Mouse (Mus musculus): ENCODE results near the gene Slc24a4. TPM values are rescaled to one million over a fixed set of nuclear protein-coding genes. Genes with fewer than 3 reads are reported as not detected.

Slc24a4 gene
- polyA plus RNA-seq, 1 experiment from 2014 or later: 2.4 TPM

- ATAC-seq (ENCODE audit: low FRiP score) (peak; percentile 38; the same call in 1 of the 2 replicates), DNase-seq (ENCODE audit: low spot score) (peak; percentile 74)
- 46% methylated on average over 5 of the region's 5 CpGs for WGBS
- H3K4me3 ChIP-seq (replicated peaks; ENCODE audit: low read length): no peak overlapping the region
- no peaks in the 10 kb centered on the region for H3K27me3 ChIP-seq (ENCODE audit: control insufficient read depth, insufficient read depth, low read length)
- H3K27ac ChIP-seq: no peak overlapping the region
- no peaks in the 10 kb centered on the region for H3K36me3 ChIP-seq (replicated peaks; ENCODE audit: control insufficient read depth, insufficient read depth)
- H3K4me1 ChIP-seq (replicated peaks; ENCODE audit: control insufficient read depth, insufficient read depth, low read length): no peaks in the 10 kb centered on the region
- H3K9me3 ChIP-seq (ENCODE audit: control insufficient read depth, low read length): no peaks in the 10 kb centered on the region
- H3K4me2 ChIP-seq (replicated peaks): no peak overlapping the region
- H3K9ac ChIP-seq: no peak overlapping the region
Observed at GRCm38 (mm10) chr12:102181799-102182357, 53.3 kb downstream of the Slc24a4 start.

GRCm38 (mm10) chr12:102182621-102183020, 54.1 kb downstream of the Slc24a4 start:
- DNase-seq (ENCODE audit: low spot score) (no peak), ATAC-seq (ENCODE audit: low FRiP score) (no peak)
- H3K4me1 ChIP-seq (replicated peaks; ENCODE audit: control insufficient read depth, insufficient read depth, low read length): no peaks in the 10 kb centered on the region
- WGBS: 81% methylated on average over 6 of the region's 6 CpGs
- no peaks in the 10 kb centered on the region for H3K27me3 ChIP-seq (ENCODE audit: control insufficient read depth, insufficient read depth, low read length)
- no peak overlapping the region for H3K9ac ChIP-seq
- H3K9me3 ChIP-seq (ENCODE audit: control insufficient read depth, low read length): no peaks in the 10 kb centered on the region
- no peak overlapping the region for H3K27ac ChIP-seq
- no peaks in the 10 kb centered on the region for H3K36me3 ChIP-seq (replicated peaks; ENCODE audit: control insufficient read depth, insufficient read depth)
- H3K4me2 ChIP-seq (replicated peaks): no peak overlapping the region
- no peak overlapping the region for H3K4me3 ChIP-seq (replicated peaks; ENCODE audit: low read length)

DNA sequence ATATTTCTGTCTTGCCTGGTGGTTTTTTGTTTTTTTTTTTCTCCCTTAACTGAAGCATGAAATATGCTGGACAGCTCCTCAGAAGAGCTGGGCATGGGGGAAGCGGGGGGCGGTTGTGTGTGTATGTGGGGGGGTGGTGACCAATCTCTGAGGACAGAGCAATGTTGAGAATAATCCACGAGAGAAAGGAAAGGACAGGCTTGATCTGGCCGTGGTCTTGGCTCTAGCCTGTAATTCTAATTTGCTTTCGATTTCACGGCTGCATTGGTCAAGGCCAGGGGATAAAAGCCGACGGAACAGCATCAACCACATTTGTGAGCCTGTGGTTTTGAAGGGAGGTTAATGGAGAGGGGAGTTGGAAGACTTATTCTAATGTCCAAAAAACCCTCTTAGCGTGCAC, 54.7 kb downstream of the Slc24a4 start:
- ATAC-seq (ENCODE audit: low FRiP score) (no peak), DNase-seq (ENCODE audit: low spot score) (no peak)
- Histone ChIP-seq H3K4me3 (replicated peaks; ENCODE audit: low read length) (no peak overlapping the region), H3K36me3 (replicated peaks; ENCODE audit: control insufficient read depth, insufficient read depth) (no peaks in the 10 kb centered on the region), H3K4me1 (replicated peaks; ENCODE audit: control insufficient read depth, insufficient read depth, low read length) (no peaks in the 10 kb centered on the region), H3K27ac (no peak overlapping the region), H3K9ac (no peak overlapping the region), H3K4me2 (replicated peaks) (no peak overlapping the region), H3K27me3 (ENCODE audit: control insufficient read depth, insufficient read depth, low read length) (no peaks in the 10 kb centered on the region), H3K9me3 (ENCODE audit: control insufficient read depth, low read length) (peaks cover 3% of the 10 kb centered on the region; the same call in 1 of the 2 replicates)
- WGBS: 45% methylated on average over 9 of the region's 9 CpGs

- WGBS: 82% methylated on average over 11 of the region's 11 CpGs
- no peak overlapping the region for H3K9ac ChIP-seq
- no peak overlapping the region for H3K4me2 ChIP-seq (replicated peaks)
- no peaks in the 10 kb centered on the region for H3K36me3 ChIP-seq (replicated peaks; ENCODE audit: control insufficient read depth, insufficient read depth)
- no peaks in the 10 kb centered on the region for H3K4me1 ChIP-seq (replicated peaks; ENCODE audit: control insufficient read depth, insufficient read depth, low read length)
- peaks cover 9% of the 10 kb centered on the region; the same call in 1 of the 2 replicates for H3K9me3 ChIP-seq (ENCODE audit: control insufficient read depth, low read length)
- H3K4me3 ChIP-seq (replicated peaks; ENCODE audit: low read length): no peak overlapping the region
- DNase-seq (ENCODE audit: low spot score) (no peak), ATAC-seq (ENCODE audit: low FRiP score) (no peak)
- H3K27me3 ChIP-seq (ENCODE audit: control insufficient read depth, insufficient read depth, low read length): no peaks in the 10 kb centered on the region
- no peak overlapping the region for H3K27ac ChIP-seq
Observed at GRCm38 (mm10) chr12:102190820-102191219, 62.3 kb downstream of the Slc24a4 start.

- no peaks in the 10 kb centered on the region for H3K36me3 ChIP-seq (replicated peaks; ENCODE audit: control insufficient read depth, insufficient read depth)
- no peak overlapping the region for H3K27ac ChIP-seq
- no peak overlapping the region for H3K4me2 ChIP-seq (replicated peaks)
- no peaks in the 10 kb centered on the region for H3K27me3 ChIP-seq (ENCODE audit: control insufficient read depth, insufficient read depth, low read length)
- peak; percentile 33; the same call in 1 of the 2 replicates for ATAC-seq (ENCODE audit: low FRiP score)
- no peak for DNase-seq (ENCODE audit: low spot score)
- whole genome bisulfite sequencing: 38% methylated on average over 4 of the region's 4 CpGs
- H3K4me1 ChIP-seq (replicated peaks; ENCODE audit: control insufficient read depth, insufficient read depth, low read length): peaks cover 7% of the 10 kb centered on the region; the same call in 1 of the 2 replicates
- H3K9ac ChIP-seq: no peak overlapping the region
- no peak overlapping the region for H3K4me3 ChIP-seq (replicated peaks; ENCODE audit: low read length)
- no peaks in the 10 kb centered on the region for H3K9me3 ChIP-seq (ENCODE audit: control insufficient read depth, low read length)
Observed at GRCm38 (mm10) chr12:102201516-102201915, 73.0 kb downstream of the Slc24a4 start.

GRCm38 (mm10) chr12:102202901-102203300, 74.4 kb downstream of the Slc24a4 start:
- Histone ChIP-seq H3K9me3 (ENCODE audit: control insufficient read depth, low read length) (no peaks in the 10 kb centered on the region), H3K4me3 (replicated peaks; ENCODE audit: low read length) (no peak overlapping the region), H3K27ac (no peak overlapping the region), H3K4me1 (replicated peaks; ENCODE audit: control insufficient read depth, insufficient read depth, low read length) (peaks cover 7% of the 10 kb centered on the region; the same call in 1 of the 2 replicates), H3K36me3 (replicated peaks; ENCODE audit: control insufficient read depth, insufficient read depth) (no peaks in the 10 kb centered on the region), H3K27me3 (ENCODE audit: control insufficient read depth, insufficient read depth, low read length) (no peaks in the 10 kb centered on the region), H3K9ac (no peak overlapping the region), H3K4me2 (replicated peaks) (no peak overlapping the region)
- 38% methylated on average over 9 of the region's 9 CpGs for WGBS
- peak; percentile 54 for ATAC-seq (ENCODE audit: low FRiP score)
- DNase-seq (ENCODE audit: low spot score): no peak

DNA sequence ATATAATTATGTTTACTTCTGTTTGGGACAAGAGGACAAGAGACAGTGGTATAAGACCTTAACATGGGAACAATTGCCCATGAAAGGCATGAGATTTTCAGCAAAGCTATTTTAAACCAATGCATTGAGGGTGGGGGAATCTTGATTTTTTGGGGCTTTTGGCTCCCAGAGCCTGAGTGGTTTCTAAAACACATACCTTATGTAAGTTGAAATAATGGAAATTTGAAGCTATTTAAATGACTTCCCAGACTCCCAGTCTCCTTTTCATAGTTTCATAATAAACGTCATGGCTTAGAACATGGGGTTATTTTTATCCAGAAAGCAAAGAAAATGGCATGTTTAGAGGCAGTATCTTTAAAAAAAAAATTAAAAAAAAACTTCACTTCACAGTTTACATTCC, 77.9 kb downstream of the Slc24a4 start:
- Histone ChIP-seq H3K9ac (no peak overlapping the region), H3K4me3 (replicated peaks; ENCODE audit: low read length) (no peak overlapping the region), H3K36me3 (replicated peaks; ENCODE audit: control insufficient read depth, insufficient read depth) (no peaks in the 10 kb centered on the region), H3K4me2 (replicated peaks) (no peak overlapping the region), H3K27me3 (ENCODE audit: control insufficient read depth, insufficient read depth, low read length) (no peaks in the 10 kb centered on the region), H3K9me3 (ENCODE audit: control insufficient read depth, low read length) (no peaks in the 10 kb centered on the region), H3K4me1 (replicated peaks; ENCODE audit: control insufficient read depth, insufficient read depth, low read length) (peaks cover 7% of the 10 kb centered on the region; the same call in 1 of the 2 replicates), H3K27ac (no peak overlapping the region)
- DNase-seq (ENCODE audit: low spot score) (no peak), ATAC-seq (ENCODE audit: low FRiP score) (no peak)
- 82% methylated on average over 1 of the region's 1 CpGs for WGBS

DNA sequence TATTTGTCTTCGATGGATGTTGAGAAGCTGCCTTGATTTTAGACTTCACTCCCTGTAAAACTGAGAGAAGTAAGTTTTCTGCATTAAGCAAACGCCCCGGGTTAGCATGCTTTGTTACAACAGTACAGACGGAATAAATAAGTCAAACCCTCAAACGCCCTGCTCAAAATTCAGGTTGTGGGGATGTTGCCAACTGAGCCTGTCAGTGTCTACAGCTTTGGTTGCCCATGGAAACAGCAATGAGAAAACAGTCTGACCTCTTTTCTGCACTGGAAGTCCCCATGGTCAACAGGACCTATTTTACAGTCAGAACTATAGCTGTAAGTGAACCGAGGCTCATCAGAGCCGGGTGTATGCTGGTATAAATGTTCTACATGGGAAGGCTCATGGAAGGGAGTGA, 78.7 kb downstream of the Slc24a4 start:
- no peak overlapping the region for H3K4me2 ChIP-seq (replicated peaks)
- H3K27ac ChIP-seq: no peak overlapping the region
- no peaks in the 10 kb centered on the region for H3K27me3 ChIP-seq (ENCODE audit: control insufficient read depth, insufficient read depth, low read length)
- H3K9me3 ChIP-seq (ENCODE audit: control insufficient read depth, low read length): no peaks in the 10 kb centered on the region
- DNase-seq (ENCODE audit: low spot score) (no peak), ATAC-seq (ENCODE audit: low FRiP score) (no peak)
- H3K4me1 ChIP-seq (replicated peaks; ENCODE audit: control insufficient read depth, insufficient read depth, low read length): 0 out of 2 replicates have a peak, but pooled peaks cover 4% of the 10 kb centered on the region
- 85% methylated on average over 7 of the region's 7 CpGs for WGBS
- no peaks in the 10 kb centered on the region for H3K36me3 ChIP-seq (replicated peaks; ENCODE audit: control insufficient read depth, insufficient read depth)
- H3K9ac ChIP-seq: no peak overlapping the region
- H3K4me3 ChIP-seq (replicated peaks; ENCODE audit: low read length): no peak overlapping the region

DNA sequence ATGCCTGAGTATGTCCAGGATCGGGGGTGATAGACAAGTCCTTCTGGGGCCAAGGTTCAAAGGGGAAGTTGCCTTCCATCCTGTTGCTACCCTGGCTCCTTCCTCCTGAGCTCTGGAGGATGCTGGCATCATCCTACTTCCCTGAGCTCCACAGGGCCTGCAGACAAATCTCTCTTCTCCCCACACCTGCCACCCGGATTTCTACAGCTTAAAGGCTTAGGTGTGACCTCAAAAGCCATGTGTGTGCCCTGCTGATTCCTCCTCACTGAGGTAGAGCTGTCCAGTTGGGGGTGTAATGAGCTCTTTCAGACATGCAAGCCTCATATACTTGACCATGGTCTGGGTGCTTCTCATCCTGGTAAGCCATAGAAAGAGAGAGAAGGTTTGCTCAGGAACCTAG, 82.3 kb downstream of the Slc24a4 start:
- DNase-seq (ENCODE audit: low spot score): no peak
- ATAC-seq (ENCODE audit: low FRiP score): no peak
- H3K27me3 ChIP-seq (ENCODE audit: control insufficient read depth, insufficient read depth, low read length): no peaks in the 10 kb centered on the region
- no peak overlapping the region for H3K9ac ChIP-seq
- H3K36me3 ChIP-seq (replicated peaks; ENCODE audit: control insufficient read depth, insufficient read depth): no peaks in the 10 kb centered on the region
- WGBS: 93% methylated on average over 2 of the region's 2 CpGs
- H3K27ac ChIP-seq: no peak overlapping the region
- H3K4me2 ChIP-seq (replicated peaks): no peak overlapping the region
- H3K4me1 ChIP-seq (replicated peaks; ENCODE audit: control insufficient read depth, insufficient read depth, low read length): no peaks in the 10 kb centered on the region
- H3K4me3 ChIP-seq (replicated peaks; ENCODE audit: low read length): no peak overlapping the region
- H3K9me3 ChIP-seq (ENCODE audit: control insufficient read depth, low read length): no peaks in the 10 kb centered on the region

GRCm38 (mm10) chr12:102223404-102223803, 94.9 kb downstream of the Slc24a4 start:
- 93% methylated on average over 6 of the region's 6 CpGs for WGBS
- Histone ChIP-seq H3K36me3 (replicated peaks; ENCODE audit: control insufficient read depth, insufficient read depth) (no peaks in the 10 kb centered on the region), H3K27ac (no peak overlapping the region), H3K4me1 (replicated peaks; ENCODE audit: control insufficient read depth, insufficient read depth, low read length) (no peaks in the 10 kb centered on the region), H3K27me3 (ENCODE audit: control insufficient read depth, insufficient read depth, low read length) (no peaks in the 10 kb centered on the region), H3K9ac (no peak overlapping the region), H3K9me3 (ENCODE audit: control insufficient read depth, low read length) (no peaks in the 10 kb centered on the region), H3K4me3 (replicated peaks; ENCODE audit: low read length) (no peak overlapping the region), H3K4me2 (replicated peaks) (no peak overlapping the region)
- no peak for ATAC-seq (ENCODE audit: low FRiP score)
- no peak for DNase-seq (ENCODE audit: low spot score)

All from hindbrain, embryonic 14.5 days (tissue).